Mouse (Mus musculus) heart, postnatal 0 days (tissue): ENCODE measurements around the gene Osgepl1.

Experiments
- CTCF ChIP-seq: IDR thresholded peaks from 2 replicates; pipeline ENCODE4 v1.5.1; 2016; ENCODE audit warnings: antibody characterized with exemption, control low read depth, low read depth
- EP300 ChIP-seq: IDR thresholded peaks from 2 replicates; pipeline ENCODE4 v1.6.1; 2016; ENCODE audit warnings: antibody characterized with exemption, low read depth

- TF ChIP-seq CTCF (no peak), EP300 (no peak)
Observed at GRCm38 (mm10) chr1:53341071-53341470, 27.6 kb downstream of the Osgepl1 start.
